Mouse (Mus musculus) kidney, adult 11 months (tissue): ENCODE results near the gene Pgf.

Experiments used
- DNase-seq: peaks from one replicate; pipeline ENCODE4 v3.0.0; 2022

Pgf gene

DNA sequence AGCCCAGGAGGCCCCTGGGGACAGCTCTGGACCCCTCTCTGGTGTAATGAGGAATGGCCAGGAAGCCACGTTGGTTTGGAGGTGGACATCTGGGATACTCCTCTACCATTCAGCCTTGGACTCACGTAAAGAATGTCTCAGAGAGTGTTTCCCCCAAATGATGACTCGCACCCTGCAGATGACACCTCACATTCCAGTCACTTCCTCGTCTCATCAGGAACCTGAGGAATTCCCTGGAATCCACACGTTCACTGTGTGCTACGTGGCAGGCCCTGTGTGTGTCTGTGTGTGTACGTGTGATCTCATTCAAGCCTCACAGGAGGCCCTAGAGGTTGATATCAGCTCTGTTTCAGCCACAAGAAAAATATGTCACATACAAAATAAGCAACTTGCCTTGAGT lies 8.8 kb upstream of the Pgf start:
- DNase-seq, result no peak

GRCm38 (mm10) chr12:85185810-85186209 lies 8.2 kb upstream of the Pgf start:
- DNase-seq, result no peak

DNA sequence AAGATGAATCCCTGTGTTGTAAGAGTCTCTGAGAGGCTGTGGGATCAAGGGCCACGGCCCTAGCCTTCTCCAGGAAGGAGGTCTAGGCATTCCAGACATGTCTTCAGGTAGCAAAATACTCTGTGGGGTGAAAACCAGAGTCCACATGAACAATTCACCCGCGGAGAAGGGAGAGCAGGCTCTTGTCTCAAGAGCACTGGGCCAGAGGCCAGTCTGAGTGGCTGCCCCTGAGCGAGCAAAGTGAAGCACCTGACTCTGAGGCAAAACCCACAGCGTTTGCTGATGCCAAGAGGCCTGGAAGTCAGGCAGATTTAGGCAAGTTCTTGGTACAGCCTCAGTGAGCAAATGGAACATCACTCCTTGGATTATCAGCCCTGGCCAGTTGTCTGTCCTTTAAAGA lies 6.5 kb upstream of the Pgf start:
- DNase-seq, result no peak

GRCm38 (mm10) chr12:85182898-85183297 lies 5.3 kb upstream of the Pgf start:
- DNase-seq, result no peak

GRCm38 (mm10) chr12:85182345-85182643 lies 4.7 kb upstream of the Pgf start:
- no peak for DNase-seq

- DNase-seq, result no peak
Measured at GRCm38 (mm10) chr12:85181475-85182344, 4.1 kb upstream of the Pgf start.

GRCm38 (mm10) chr12:85178294-85178693 lies 704 bp upstream of the Pgf start:
- no peak for DNase-seq

DNA sequence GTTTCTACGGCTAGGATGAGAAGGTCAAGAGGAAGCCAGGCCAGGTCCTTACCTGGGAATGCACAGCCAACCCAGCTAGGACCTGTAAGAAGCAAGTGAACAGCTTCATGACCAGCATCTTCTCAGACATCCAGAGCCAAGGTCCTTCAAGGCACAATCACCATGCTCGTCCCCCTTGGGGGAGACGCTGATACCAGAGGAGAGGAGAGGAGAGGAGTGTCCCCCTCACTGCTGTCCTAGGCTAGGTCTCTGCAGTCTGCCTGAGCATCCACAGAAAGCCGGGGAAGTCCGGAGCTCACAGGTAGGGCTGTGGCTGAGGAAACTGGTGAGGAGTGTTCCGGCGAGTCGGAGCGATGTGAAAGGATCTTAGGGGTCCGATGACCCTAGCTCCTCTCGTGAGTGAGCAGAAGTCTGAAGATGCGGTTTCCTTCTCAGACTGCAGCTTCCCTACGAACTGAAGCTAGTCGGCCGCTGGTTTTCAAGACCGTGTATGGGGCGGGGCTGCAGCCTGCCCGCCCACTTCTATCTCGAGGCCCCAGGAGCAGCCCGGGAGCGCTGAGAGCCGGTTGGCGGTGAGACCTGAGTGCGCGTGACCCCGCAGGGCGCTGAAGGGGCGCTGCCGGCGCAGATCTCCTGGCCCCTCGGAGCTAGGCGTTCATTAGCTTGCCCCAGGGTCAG lies 605 bp downstream of the Pgf start:
- no peak for DNase-seq

DNA sequence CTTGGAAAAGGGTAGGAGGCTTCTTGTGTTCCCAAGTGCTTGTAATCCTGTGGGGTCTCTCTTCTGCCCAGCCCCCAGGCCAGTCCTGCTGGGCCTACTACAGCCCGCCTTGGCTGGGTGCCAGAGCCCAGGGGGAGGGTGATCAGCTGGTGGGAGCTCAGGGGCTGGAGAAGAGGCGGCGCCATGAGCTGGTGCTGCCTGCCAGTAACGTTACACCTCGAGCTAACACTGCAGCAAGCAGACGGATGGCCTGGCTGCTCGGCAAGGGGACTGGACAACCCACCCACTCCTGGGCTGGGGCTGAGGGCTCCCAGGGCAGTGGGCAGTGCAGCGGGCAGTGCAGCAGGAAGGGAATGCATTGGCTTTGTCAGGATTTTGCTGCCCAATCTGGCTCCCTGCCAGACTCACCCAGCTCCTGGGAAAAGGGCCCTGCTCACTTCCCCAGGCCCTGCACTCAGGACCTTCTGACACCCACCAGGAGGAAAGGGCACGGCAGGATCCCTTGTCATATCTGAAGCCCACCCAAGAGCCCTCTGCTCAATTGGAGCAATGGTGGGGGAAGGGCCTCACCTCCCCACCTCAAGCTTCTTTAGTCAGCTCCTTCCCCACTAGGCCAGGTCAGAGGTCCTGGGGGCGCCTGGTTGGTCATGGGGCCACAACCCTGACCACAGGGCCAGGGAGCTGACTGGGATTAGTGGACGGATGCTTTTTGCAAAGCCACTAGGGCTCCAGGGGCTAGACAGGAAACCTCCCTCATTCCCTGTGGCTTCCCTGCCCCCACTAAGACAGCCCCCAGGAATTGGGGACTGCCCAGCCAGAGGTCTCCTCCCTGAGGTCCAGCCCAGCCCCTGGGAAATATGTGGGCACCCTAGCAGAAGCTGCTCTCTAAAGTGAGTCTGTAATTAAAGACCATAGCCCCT lies 1.4 kb downstream of the Pgf start:
- DNase-seq, result no peak

- no peak for DNase-seq
Measured at GRCm38 (mm10) chr12:85175087-85175675, 2.4 kb downstream of the Pgf start.

DNA sequence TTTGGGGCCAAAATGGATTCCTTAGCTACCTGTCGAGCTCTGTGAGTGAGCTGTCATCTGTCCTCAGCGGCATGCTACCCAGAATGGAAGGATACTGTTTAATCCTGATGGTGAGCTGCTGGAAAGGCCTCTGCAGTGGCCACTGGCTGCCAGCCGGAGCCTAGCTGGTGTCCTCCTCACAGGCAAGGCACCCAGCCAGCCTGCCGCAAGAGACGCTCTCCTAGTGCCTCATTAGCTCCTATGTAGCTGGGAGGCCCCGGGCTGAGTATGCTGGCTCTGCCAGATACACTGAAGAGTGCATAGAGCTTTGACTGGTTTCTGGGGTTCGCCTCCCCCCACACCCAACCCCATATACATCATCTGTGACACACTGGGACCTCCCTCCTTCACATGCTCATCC lies 3.6 kb downstream of the Pgf start:
- DNase-seq, result no peak

DNA sequence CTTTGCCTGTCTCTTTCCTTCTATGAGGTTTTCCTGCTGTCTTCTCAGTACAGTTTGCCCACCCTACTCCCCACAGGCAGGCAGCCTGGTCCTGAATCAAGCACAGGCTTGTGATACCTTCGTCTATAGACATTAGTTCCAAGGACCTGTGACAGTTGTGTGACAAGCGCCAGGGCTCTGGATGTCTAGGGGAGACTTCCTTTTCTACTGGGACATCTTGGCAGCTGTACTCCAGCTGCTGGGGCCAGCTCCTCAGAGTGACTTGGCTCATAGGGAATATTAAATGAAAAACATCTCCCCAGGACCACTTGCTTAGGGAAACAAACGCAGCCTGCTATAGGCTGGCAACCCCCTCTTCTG lies 6.7 kb downstream of the Pgf start:
- no peak for DNase-seq

DNA sequence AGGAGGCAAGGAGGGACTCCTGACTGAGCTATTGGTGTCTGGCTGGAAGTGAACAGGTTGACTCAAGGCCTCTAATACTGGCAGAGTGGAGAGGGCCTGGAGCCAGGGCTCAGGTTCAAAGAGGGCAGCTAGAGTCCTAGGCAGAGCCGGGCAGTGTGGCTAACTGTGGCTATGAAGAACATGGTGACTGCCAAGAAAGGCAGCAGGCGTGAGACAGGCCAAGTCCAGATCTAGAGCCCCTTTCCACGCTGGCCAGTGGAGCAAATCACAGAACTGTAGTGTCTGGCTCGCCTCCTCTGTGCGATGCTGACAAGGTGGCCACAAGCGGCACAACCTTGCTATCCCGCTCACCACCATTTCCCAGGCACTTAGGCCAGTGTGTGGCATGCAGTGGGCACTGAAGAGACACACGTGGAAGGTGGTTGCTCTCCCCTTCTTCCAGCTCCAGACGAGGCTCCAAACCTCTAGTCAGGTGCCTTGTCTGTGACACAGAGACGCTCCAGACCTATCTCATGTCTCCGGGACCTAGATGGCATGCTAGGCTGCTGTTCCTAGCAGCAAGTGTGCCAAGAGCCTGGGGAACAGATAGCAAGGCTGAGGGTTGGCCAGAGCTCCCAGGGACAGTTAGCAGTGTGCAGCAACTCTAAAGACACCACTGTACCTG lies 7.2 kb downstream of the Pgf start:
- DNase-seq, result peak; percentile 73

- no peak for DNase-seq
Measured at GRCm38 (mm10) chr12:85169877-85170276, 7.7 kb downstream of the Pgf start.

GRCm38 (mm10) chr12:85169117-85169858 lies 8.3 kb downstream of the Pgf start:
- peak; percentile 44 for DNase-seq

DNA sequence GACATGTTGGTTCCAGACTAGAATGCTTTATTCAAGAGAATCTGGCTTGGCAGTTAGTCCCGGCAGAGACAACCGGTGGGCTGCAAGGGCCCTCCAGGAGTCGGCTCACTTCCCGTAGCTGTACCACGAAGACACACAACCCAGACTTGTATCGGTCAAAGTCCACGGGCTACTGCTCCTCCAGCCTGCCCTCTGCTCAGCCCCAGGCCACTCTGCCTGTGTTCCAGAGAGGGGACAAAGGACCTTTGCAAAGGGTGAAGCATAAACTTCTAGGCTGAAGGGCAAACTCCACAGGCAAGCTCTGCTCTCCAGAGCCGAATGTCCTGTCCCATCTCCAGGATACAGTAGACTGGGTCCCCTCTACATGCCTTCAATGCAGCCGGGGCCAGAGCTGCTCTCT lies 11.0 kb downstream of the Pgf start:
- DNase-seq, result peak; percentile 36

- DNase-seq, result no peak
Measured at GRCm38 (mm10) chr12:85164996-85165395, 12.6 kb downstream of the Pgf start.

DNA sequence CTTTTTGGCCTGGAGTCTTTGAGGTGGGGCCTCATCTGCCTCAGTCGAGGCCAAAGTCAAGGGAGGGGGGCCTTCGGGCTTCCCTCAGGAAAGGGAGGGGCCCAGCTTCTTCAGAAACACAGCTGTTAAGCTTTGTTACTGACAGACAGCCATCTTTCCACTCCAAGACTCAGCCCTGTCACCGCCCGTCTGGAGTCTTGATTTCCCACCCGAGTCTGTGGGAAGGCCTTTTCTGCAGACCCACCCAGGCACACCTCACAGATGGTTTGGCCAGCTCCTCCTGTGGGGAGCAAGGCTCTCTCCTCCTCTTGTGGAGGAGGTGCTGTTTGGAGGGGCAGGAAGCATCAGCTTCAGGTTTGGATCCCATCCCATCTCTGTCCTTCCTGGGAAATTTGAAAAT lies 18.0 kb downstream of the Pgf start:
- no peak for DNase-seq

GRCm38 (mm10) chr12:85158801-85159200 lies 18.8 kb downstream of the Pgf start:
- no peak for DNase-seq

DNA sequence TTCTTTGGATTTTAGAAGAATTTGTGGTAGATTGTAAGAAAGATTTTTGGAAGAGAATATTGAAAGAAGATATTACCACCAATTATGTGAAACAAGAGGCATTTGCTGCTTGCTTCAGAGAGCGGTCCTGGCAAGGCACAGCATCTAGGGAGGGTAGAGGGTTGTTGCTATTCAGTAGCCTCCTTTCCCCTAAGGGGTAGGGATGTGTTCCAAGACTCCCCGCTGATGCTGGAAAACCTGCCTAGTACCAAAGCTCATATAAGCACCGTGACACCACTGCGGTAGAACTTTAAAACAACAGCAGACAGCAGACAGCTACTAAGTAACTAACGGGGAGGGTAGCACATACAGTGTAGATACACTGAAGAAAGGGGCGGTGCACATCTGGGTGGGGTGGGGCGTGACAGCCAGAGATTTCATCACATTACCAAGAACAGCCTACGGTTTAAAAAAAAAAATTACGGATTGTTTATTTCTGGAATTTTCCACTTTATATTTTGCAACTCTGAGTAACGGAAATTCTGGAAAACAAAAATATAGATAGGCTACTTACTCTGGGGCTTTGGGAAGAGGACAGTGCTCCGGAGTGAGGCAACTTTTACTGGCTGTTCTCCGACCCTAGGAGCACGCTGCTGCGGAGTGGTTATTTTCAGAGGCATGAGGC lies 19.7 kb downstream of the Pgf start:
- DNase-seq, result no peak

DNA sequence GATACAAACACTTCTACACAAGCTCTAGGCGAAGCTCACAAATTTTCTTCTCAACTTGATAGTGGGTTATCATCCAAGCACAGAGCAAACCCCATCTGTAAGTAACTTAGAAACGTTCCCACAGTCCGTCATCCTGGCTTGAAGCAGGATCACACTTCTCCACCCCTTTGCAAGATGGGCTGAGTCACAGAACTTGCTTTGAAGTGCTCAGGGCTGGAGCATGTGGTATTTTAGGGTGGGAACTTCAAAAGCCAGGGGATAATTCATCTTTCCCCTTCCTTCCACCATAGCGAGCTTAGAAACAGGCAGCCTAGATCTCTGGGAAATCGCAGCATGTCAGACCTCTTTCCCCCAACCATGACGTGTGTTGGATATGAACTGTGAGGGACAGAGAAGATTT lies 21.3 kb downstream of the Pgf start:
- DNase-seq, result no peak
